Mouse (Mus musculus) ES-CJ7 (cell line): ENCODE data around the gene Kif11.

Source experiments
- DNase-seq: peaks from one replicate; pipeline ENCODE4 v3.0.0; 2011; ENCODE audit warnings: low read depth, low spot score

Kif11 gene

DNA sequence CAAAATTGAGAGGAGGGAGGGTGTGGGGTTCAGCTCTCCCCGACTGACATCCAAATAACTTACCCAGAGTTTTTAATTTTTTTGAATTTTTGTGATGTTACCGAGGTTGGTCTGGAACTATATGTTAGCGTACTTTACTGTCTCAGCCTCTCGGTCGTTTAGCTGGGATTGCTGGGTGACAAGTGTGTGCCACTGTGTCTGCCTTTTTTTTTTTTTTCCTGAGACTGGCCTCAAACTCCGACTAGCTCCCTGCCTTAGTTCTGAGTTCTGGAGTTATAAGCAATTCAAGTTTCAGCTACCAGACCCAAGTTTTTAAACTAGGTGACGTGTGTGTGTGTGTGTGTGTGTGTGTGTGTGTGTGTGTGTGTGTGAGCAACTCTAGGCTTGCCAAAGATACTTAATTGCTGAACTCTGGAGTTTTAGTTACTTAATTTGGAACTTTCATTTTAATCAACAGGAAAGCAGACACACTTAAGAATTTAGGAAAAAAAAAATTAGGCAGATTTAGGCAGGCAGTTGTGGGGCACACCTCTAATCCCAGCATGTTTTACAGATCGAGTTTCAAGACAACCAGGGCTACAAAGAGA is 1.3 kb downstream of the Kif11 start:
- no peak for DNase-seq

GRCm38 (mm10) chr19:37378816-37379215 is 2.6 kb downstream of the Kif11 start:
- DNase-seq: no peak

DNA sequence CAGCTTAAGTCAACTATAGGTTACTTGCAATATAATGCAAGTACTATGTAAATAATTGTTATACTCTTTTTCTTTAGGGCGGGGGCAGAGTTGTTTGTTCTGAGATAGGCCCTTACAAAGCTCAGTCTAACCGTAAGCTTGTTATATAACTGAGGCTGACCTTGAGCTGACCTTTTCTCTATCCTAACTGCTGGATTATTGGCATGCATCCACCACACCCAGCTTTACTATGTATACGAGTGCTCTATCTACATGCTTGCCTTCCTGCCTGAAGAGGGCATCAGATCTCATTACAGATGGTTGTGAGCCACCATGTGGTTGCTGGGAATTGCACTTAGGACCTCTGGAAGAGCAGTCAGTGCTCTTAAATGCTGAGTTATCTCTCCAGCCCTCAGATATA is 9.9 kb downstream of the Kif11 start:
- peak; percentile 70 for DNase-seq

GRCm38 (mm10) chr19:37391869-37392268 is 15.7 kb downstream of the Kif11 start:
- DNase-seq: no peak

GRCm38 (mm10) chr19:37396279-37396678 is 20.1 kb downstream of the Kif11 start:
- no peak for DNase-seq

- peak; percentile 88 for DNase-seq
Measured at GRCm38 (mm10) chr19:37400936-37401335, 24.7 kb downstream of the Kif11 start.

GRCm38 (mm10) chr19:37418294-37418693 is 42.1 kb downstream of the Kif11 start:
- DNase-seq: peak; percentile 65

DNA sequence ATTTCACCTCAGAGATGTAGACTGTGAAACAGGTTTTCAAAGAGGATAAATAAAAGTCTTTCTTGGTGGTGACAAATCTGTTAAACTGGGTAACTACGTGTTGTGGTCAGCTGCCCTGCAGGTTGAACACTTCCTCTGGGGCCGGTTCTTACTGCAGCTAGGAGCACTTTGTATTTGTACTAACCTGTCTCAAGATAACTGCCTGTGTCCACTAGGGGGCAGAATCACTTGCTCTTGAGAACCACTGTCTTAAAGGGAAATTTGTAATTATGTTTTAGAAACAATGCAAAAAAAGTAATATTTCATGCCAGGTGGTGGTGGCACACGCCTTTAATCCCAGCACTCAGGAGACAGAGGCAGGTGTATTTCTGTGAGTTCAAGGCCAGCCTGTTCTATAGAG is 43.4 kb downstream of the Kif11 start:
- peak; percentile 83 for DNase-seq

- DNase-seq: no peak
Measured at GRCm38 (mm10) chr19:37428589-37428988, 52.4 kb downstream of the Kif11 start.

- peak; percentile 14 for DNase-seq
Measured at GRCm38 (mm10) chr19:37431139-37431756, 55.0 kb downstream of the Kif11 start.

DNA sequence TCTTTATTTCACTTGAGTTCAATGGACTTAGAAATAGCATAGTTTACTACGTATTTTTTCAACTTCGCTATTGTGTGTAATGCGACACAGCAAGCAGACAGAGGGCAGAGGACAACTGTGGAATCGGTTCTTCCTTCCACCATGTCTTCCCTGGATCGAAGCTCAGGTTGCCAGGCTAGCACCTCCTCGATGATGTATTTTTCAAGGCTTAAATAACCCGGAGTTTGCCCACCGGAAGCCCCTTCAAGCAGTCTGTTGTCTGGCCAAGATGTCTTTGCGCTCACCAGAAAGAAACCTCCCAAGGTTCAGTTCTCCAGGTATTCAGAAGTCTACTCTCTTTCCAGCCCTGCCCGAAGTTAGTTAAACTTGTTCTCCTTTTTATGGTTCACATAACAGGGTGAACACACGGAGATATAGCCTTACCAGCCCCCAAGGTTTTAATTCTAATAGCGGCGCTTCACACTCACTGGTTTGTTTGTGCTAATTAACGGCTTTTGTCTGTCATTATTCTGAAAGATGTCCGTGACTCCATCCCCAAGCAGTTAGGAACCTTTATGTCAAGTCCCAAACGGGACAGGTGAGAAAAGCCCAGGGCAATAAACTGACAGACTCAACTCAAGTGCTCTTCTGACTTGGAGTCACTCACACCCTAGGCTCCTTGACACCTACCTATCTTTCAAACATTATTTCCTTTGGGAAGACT is 56.8 kb downstream of the Kif11 start:
- no peak for DNase-seq

DNA sequence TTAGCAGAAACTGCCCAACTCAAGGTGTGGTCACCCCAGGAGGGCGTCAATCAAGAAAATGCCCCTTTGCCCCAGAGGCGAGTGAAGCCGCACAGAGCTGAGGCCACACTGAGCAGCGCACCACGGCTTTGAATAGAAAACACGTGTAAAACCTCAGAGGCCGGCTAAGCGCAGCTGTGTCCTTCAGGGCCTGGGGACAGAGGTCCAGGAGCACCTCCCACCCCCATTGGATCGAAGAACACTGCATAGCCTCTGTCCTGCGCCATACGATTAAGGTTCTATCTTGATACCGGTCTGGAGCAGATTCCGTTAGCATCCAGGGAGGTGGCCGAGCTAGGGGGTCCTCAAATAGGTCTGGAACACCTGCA is 57.7 kb downstream of the Kif11 start:
- DNase-seq: peak; percentile 27

- peak; percentile 72 for DNase-seq
Measured at GRCm38 (mm10) chr19:37434263-37434951, 58.2 kb downstream of the Kif11 start, which contains the start of gene Hhex. Gene Hhex (plus strand): TSS chr19:37434810.

- peak; percentile 21 for DNase-seq
Measured at GRCm38 (mm10) chr19:37435041-37435852, 59.0 kb downstream of the Kif11 start.

DNA sequence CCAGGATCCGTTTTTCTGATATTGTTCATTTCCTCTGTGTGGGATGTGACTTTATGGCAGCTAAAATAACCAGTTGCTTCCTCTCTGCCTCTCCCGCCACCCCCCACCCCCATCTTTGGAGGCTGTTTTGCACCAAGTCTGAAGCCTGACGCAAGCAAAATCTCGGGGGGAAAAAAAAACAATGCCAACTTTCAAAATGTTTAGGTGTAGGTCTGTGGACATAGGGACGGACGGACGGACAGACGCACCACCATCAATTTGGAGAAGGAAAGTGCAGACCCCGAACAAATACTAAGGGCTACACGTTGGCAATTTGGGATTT is 59.6 kb downstream of the Kif11 start:
- DNase-seq: no peak

- peak; percentile 32 for DNase-seq
Measured at GRCm38 (mm10) chr19:37436514-37437288, 60.5 kb downstream of the Kif11 start.

DNA sequence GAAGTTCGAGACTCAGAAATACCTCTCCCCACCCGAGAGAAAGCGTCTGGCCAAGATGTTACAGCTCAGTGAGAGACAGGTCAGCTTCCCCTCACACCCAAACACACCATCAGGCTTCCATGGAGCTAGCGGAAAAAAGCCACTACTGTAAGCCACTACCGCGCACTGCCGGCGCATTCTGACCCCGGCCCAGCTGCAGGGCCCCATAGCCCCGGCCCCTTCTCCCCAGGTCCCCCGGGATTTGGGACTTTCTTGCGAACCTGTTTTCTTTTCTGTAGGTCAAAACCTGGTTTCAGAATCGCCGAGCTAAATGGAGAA is 61.0 kb downstream of the Kif11 start:
- no peak for DNase-seq

DNA sequence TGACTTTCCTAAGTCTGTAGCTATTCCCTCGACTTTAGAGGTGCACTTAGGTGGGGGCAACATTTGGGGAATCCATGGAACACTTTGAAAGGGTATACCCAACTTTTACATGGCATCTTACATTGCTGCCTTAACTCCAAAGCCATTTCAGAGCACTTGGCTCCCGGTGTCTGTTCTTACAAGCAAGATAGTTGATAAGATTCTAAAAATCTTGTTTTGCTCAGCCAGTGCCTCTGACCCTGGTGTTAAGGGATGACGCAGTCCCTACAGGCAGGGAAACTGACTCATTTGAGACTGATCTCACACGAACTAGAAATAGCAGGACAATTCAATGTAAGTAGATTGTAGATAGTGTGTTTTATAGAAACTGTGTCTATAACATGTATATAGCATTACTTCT is 64.0 kb downstream of the Kif11 start:
- DNase-seq: no peak

DNA sequence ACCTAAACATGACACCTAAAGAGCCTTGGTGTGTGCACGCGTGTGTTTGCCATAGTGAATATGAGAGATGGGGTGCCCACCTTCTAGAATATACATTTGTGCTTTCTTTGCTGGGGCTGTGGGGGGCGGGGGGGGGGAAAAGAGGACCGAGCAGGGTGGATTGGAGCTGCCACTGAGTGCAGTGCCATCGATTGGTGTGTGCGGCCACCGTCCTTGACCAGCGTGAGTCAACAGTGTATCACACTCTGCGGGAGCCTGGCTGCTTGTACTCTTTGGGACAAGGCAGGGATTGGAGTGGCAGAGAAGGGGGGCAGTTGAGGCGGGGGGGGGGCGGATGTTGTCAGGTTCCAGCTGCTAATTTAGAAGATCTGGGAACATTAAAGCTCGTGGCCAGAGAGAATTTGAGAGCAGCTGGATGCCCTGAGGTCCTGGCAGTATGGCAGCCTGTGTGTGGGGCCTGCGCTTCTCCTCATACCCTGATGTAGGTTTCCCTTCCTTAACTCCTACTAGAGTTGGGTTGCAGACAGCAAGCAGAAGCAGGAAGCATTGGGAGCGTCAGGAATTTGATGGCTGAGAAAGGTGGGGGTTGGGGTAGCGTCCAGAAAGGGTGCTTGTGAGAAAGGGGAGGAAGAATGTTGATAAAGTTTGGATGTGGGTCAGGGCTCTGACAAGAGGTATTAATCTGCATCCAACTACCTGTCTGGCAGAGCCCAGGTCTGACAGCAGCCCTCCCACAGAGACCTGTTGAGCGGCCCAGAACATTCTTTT is 64.7 kb downstream of the Kif11 start:
- no peak for DNase-seq

DNA sequence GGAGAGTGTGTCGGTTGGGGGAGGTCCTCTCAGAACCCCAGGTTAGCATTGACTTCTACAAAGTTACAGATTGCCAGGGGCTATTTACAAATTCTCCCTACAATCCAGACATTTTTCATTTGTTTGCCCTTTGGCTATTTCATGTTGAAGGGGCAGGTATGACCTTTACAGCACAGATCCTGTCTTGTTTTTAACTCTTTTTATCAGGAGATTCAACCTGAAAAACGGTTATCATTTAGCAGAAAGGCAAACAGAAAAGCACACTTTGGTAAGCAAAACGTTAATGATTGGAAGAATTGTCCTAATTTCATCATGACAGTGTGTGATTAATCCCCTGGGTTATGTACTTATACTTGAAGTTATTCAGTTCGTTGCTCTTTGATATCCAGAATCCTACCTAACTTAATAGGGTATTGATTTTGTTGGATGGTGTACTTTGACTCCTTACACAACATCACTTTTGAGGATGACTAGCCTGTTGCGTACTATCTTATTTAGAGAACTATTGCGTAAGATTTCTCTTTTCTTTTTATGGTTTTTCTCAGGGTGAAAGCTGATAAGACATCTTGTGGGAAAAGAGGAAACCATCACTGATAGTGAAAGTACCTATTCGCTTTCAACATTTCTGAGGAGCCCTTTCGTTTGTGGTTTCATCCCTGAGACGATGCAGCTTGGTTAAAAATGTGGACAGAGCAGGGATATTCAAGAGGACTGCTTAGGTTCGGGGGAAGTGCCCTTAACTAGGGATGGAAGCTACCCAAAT is 66.5 kb downstream of the Kif11 start:
- no peak for DNase-seq
